Mouse (Mus musculus) v-Abl transformed pro-B cells (cell line): ENCODE measurements around the gene Tle4.

Experiments used
- in situ Hi-C, 2 experiments: fragments of 400-800 bp; cut with MboI; formaldehyde crosslinking; loops; one replicate each; pipeline ENCODE4 v1.15.1; 2025; ENCODE audit not compliant: unreplicated experiment in 2 of 2

Gene Tle4

GRCm38 (mm10) chr19:14481796-14482561, 115.9 kb downstream of the Tle4 start:
- in situ Hi-C loops = no loop called here

GRCm38 (mm10) chr19:14479711-14480110, 118.1 kb downstream of the Tle4 start:
- in situ Hi-C loops = no loop called here

- in situ Hi-C loops = no loop called here
These were observed 128.5 kb downstream of the Tle4 start for GRCm38 (mm10) chr19:14469325-14469724.

GRCm38 (mm10) chr19:14468733-14469132, 129.1 kb downstream of the Tle4 start:
- in situ Hi-C loops = no loop called here

GRCm38 (mm10) chr19:14466020-14466419, 131.8 kb downstream of the Tle4 start:
- in situ Hi-C loops = no loop called here

- in situ Hi-C loops = loop anchor here in 1 of 2 experiments (5.0 kb wide), 1 partner anchor 124 kb away; no protein-coding TSS in a partner anchor
These were observed 134.4 kb downstream of the Tle4 start for GRCm38 (mm10) chr19:14463281-14464079.

GRCm38 (mm10) chr19:14453486-14453885, 144.4 kb downstream of the Tle4 start:
- in situ Hi-C loops = loop anchor here (10.0 kb wide), 2 partner anchors 131 to 241 kb away; no protein-coding TSS in a partner anchor

- in situ Hi-C loops = loop anchor here (10.0 kb wide), 2 partner anchors 133 to 243 kb away; no protein-coding TSS in a partner anchor
These were observed 146.5 kb downstream of the Tle4 start for GRCm38 (mm10) chr19:14451329-14451728.

- in situ Hi-C loops = loop anchor here (10.0 kb wide), 2 partner anchors 135 to 245 kb away; no protein-coding TSS in a partner anchor
These were observed 148.1 kb downstream of the Tle4 start for GRCm38 (mm10) chr19:14449738-14450137.

- in situ Hi-C loops = no loop called here
These were observed 149.3 kb downstream of the Tle4 start for GRCm38 (mm10) chr19:14448586-14448985.

- in situ Hi-C loops = no loop called here
These were observed 150.4 kb downstream of the Tle4 start for GRCm38 (mm10) chr19:14447474-14447873.

GRCm38 (mm10) chr19:14441861-14442260, 156.0 kb downstream of the Tle4 start:
- in situ Hi-C loops = no loop called here

GRCm38 (mm10) chr19:14437226-14437625, 160.6 kb downstream of the Tle4 start:
- in situ Hi-C loops = no loop called here

- in situ Hi-C loops = no loop called here
These were observed 161.3 kb downstream of the Tle4 start for GRCm38 (mm10) chr19:14436567-14436966.

- in situ Hi-C loops = no loop called here
These were observed 162.0 kb downstream of the Tle4 start for GRCm38 (mm10) chr19:14435681-14436376.

- in situ Hi-C loops = no loop called here
These were observed 164.0 kb downstream of the Tle4 start for GRCm38 (mm10) chr19:14433900-14434299.

GRCm38 (mm10) chr19:14432436-14432835, 165.4 kb downstream of the Tle4 start:
- in situ Hi-C loops = no loop called here

GRCm38 (mm10) chr19:14426920-14427319, 170.9 kb downstream of the Tle4 start:
- in situ Hi-C loops = no loop called here

- in situ Hi-C loops = no loop called here
These were observed 171.5 kb downstream of the Tle4 start for GRCm38 (mm10) chr19:14426244-14426868.

- in situ Hi-C loops = no loop called here
These were observed 172.7 kb downstream of the Tle4 start for GRCm38 (mm10) chr19:14425122-14425521.
